Mouse (Mus musculus): ENCODE results near the gene Bcl2l1. TPM values are rescaled to one million over a fixed set of nuclear protein-coding genes. Genes with fewer than 3 reads are reported as not detected.

Bcl2l1 gene
- polyA plus RNA-seq, 1 experiment from 2014 or later, result 109 TPM

- H3K27ac ChIP-seq (replicated peaks; ENCODE audit: low read depth, low read length), result no peak within 1 kb of the TSS
- H3K36me3 ChIP-seq (ENCODE audit: control insufficient read depth, insufficient read depth, low read length), result no peaks in the 10 kb centered on the region
- peak; percentile 62 for DNase-seq (ENCODE audit: low spot score)
- WGBS, result 3% methylated on average over 30 of the region's 30 CpGs
- peak within 1 kb of the TSS; percentile 26 for H3K4me3 ChIP-seq (ENCODE audit: low read depth, low read length)
- H3K9ac ChIP-seq (ENCODE audit: low read length), result peak within 1 kb of the TSS; percentile 61
- no peaks in the 10 kb centered on the region for H3K9me3 ChIP-seq (ENCODE audit: control insufficient read depth, low read length)
- ATAC-seq (ENCODE audit: insufficient number of reproducible peaks, low FRiP score, low TSS enrichment, low read depth), result no peak
- no peaks in the 10 kb centered on the region for H3K27me3 ChIP-seq (ENCODE audit: control insufficient read depth, insufficient read depth, low read length)
- H3K4me1 ChIP-seq (ENCODE audit: control insufficient read depth, insufficient read depth, low read length), result peaks cover 10% of the 10 kb centered on the region
- peak within 1 kb of the TSS; percentile 62 for H3K4me2 ChIP-seq (ENCODE audit: low read depth, severe bottlenecking)
These were observed 77.4 kb downstream of the Bcl2l1 start, which contains the start of gene Cox4i2 for GRCm38 (mm10) chr2:152753944-152754711. Gene Cox4i2, plus strand, starts transcription at chr2:152754173.

- Histone ChIP-seq H3K4me2 (ENCODE audit: low read depth, severe bottlenecking) (no peak overlapping the region), H3K27me3 (ENCODE audit: control insufficient read depth, insufficient read depth, low read length) (no peaks in the 10 kb centered on the region), H3K36me3 (ENCODE audit: control insufficient read depth, insufficient read depth, low read length) (no peaks in the 10 kb centered on the region), H3K9me3 (ENCODE audit: control insufficient read depth, low read length) (no peaks in the 10 kb centered on the region), H3K4me1 (ENCODE audit: control insufficient read depth, insufficient read depth, low read length) (peaks cover 20% of the 10 kb centered on the region), H3K27ac (replicated peaks; ENCODE audit: low read depth, low read length) (no peak overlapping the region), H3K4me3 (ENCODE audit: low read depth, low read length) (no peak overlapping the region), H3K9ac (ENCODE audit: low read length) (no peak overlapping the region)
- DNase-seq (ENCODE audit: low spot score) (peak; percentile 90), ATAC-seq (ENCODE audit: insufficient number of reproducible peaks, low FRiP score, low TSS enrichment, low read depth) (no peak)
- 22% methylated on average over 10 of the region's 10 CpGs for WGBS
These were observed 89.1 kb downstream of the Bcl2l1 start for GRCm38 (mm10) chr2:152742435-152742834.

- DNase-seq (ENCODE audit: low spot score) (peak; percentile 59), ATAC-seq (ENCODE audit: insufficient number of reproducible peaks, low FRiP score, low TSS enrichment, low read depth) (no peak)
- no peak overlapping the region for H3K4me2 ChIP-seq (ENCODE audit: low read depth, severe bottlenecking)
- no peak overlapping the region for H3K4me3 ChIP-seq (ENCODE audit: low read depth, low read length)
- peak overlapping the region; percentile 60; the same call in 1 of the 2 replicates for H3K27ac ChIP-seq (replicated peaks; ENCODE audit: low read depth, low read length)
- H3K9me3 ChIP-seq (ENCODE audit: control insufficient read depth, low read length), result no peaks in the 10 kb centered on the region
- no peaks in the 10 kb centered on the region for H3K27me3 ChIP-seq (ENCODE audit: control insufficient read depth, insufficient read depth, low read length)
- no peaks in the 10 kb centered on the region for H3K36me3 ChIP-seq (ENCODE audit: control insufficient read depth, insufficient read depth, low read length)
- peak overlapping the region; percentile 13 for H3K9ac ChIP-seq (ENCODE audit: low read length)
- peaks cover 20% of the 10 kb centered on the region for H3K4me1 ChIP-seq (ENCODE audit: control insufficient read depth, insufficient read depth, low read length)
- 49% methylated on average over 14 of the region's 14 CpGs for WGBS
These were observed 90.1 kb downstream of the Bcl2l1 start for GRCm38 (mm10) chr2:152741153-152742041.

- H3K4me2 ChIP-seq (ENCODE audit: low read depth, severe bottlenecking), result no peak overlapping the region
- WGBS, result 57% methylated on average over 5 of the region's 5 CpGs
- H3K27me3 ChIP-seq (ENCODE audit: control insufficient read depth, insufficient read depth, low read length), result no peaks in the 10 kb centered on the region
- H3K4me3 ChIP-seq (ENCODE audit: low read depth, low read length), result no peak overlapping the region
- peak overlapping the region; percentile 91 for H3K27ac ChIP-seq (replicated peaks; ENCODE audit: low read depth, low read length)
- H3K36me3 ChIP-seq (ENCODE audit: control insufficient read depth, insufficient read depth, low read length), result no peaks in the 10 kb centered on the region
- no peaks in the 10 kb centered on the region for H3K9me3 ChIP-seq (ENCODE audit: control insufficient read depth, low read length)
- H3K4me1 ChIP-seq (ENCODE audit: control insufficient read depth, insufficient read depth, low read length), result peaks cover 20% of the 10 kb centered on the region
- ATAC-seq (ENCODE audit: insufficient number of reproducible peaks, low FRiP score, low TSS enrichment, low read depth), result no peak
- no peak overlapping the region for H3K9ac ChIP-seq (ENCODE audit: low read length)
- DNase-seq (ENCODE audit: low spot score), result no peak
These were observed 91.0 kb downstream of the Bcl2l1 start for GRCm38 (mm10) chr2:152740490-152740889.

- WGBS, result 13% methylated on average over 3 of the region's 3 CpGs
- DNase-seq (ENCODE audit: low spot score) (peak; percentile 57), ATAC-seq (ENCODE audit: insufficient number of reproducible peaks, low FRiP score, low TSS enrichment, low read depth) (no peak)
- no peak overlapping the region for H3K4me3 ChIP-seq (ENCODE audit: low read depth, low read length)
- H3K9ac ChIP-seq (ENCODE audit: low read length), result no peak overlapping the region
- no peaks in the 10 kb centered on the region for H3K36me3 ChIP-seq (ENCODE audit: control insufficient read depth, insufficient read depth, low read length)
- no peaks in the 10 kb centered on the region for H3K9me3 ChIP-seq (ENCODE audit: control insufficient read depth, low read length)
- peak overlapping the region; percentile 91 for H3K27ac ChIP-seq (replicated peaks; ENCODE audit: low read depth, low read length)
- H3K27me3 ChIP-seq (ENCODE audit: control insufficient read depth, insufficient read depth, low read length), result no peaks in the 10 kb centered on the region
- H3K4me1 ChIP-seq (ENCODE audit: control insufficient read depth, insufficient read depth, low read length), result peaks cover 20% of the 10 kb centered on the region
- H3K4me2 ChIP-seq (ENCODE audit: low read depth, severe bottlenecking), result peak overlapping the region; percentile 54
These were observed 91.7 kb downstream of the Bcl2l1 start for GRCm38 (mm10) chr2:152739842-152740260.

GRCm38 (mm10) chr2:152739031-152739841 lies 92.3 kb downstream of the Bcl2l1 start:
- H3K4me1 ChIP-seq (ENCODE audit: control insufficient read depth, insufficient read depth, low read length), result peaks cover 25% of the 10 kb centered on the region
- H3K4me3 ChIP-seq (ENCODE audit: low read depth, low read length), result peak overlapping the region; percentile 92
- no peaks in the 10 kb centered on the region for H3K27me3 ChIP-seq (ENCODE audit: control insufficient read depth, insufficient read depth, low read length)
- ATAC-seq (ENCODE audit: insufficient number of reproducible peaks, low FRiP score, low TSS enrichment, low read depth) (peak; percentile 80), DNase-seq (ENCODE audit: low spot score) (peak; percentile 95)
- peak overlapping the region; percentile 91 for H3K27ac ChIP-seq (replicated peaks; ENCODE audit: low read depth, low read length)
- H3K36me3 ChIP-seq (ENCODE audit: control insufficient read depth, insufficient read depth, low read length), result no peaks in the 10 kb centered on the region
- H3K4me2 ChIP-seq (ENCODE audit: low read depth, severe bottlenecking), result peak overlapping the region; percentile 54
- under 1% methylated on average over 29 of the region's 36 CpGs for WGBS
- H3K9ac ChIP-seq (ENCODE audit: low read length), result peak overlapping the region; percentile 24; the same call in 1 of the 2 replicates
- H3K9me3 ChIP-seq (ENCODE audit: control insufficient read depth, low read length), result no peaks in the 10 kb centered on the region

GRCm38 (mm10) chr2:152738341-152738740 lies 93.2 kb downstream of the Bcl2l1 start:
- WGBS, result 51% methylated on average over 2 of the region's 2 CpGs
- Histone ChIP-seq H3K9me3 (ENCODE audit: control insufficient read depth, low read length) (no peaks in the 10 kb centered on the region), H3K9ac (ENCODE audit: low read length) (peak overlapping the region; percentile 93), H3K27ac (replicated peaks; ENCODE audit: low read depth, low read length) (peak overlapping the region; percentile 91), H3K36me3 (ENCODE audit: control insufficient read depth, insufficient read depth, low read length) (no peaks in the 10 kb centered on the region), H3K4me1 (ENCODE audit: control insufficient read depth, insufficient read depth, low read length) (peaks cover 29% of the 10 kb centered on the region), H3K4me2 (ENCODE audit: low read depth, severe bottlenecking) (peak overlapping the region; percentile 54), H3K27me3 (ENCODE audit: control insufficient read depth, insufficient read depth, low read length) (no peaks in the 10 kb centered on the region), H3K4me3 (ENCODE audit: low read depth, low read length) (peak overlapping the region; percentile 92)
- peak; percentile 60 for DNase-seq (ENCODE audit: low spot score)
- ATAC-seq (ENCODE audit: insufficient number of reproducible peaks, low FRiP score, low TSS enrichment, low read depth), result no peak
